ENCODE assay signal across 9 mouse cellular contexts in the genomic region with DNA sequence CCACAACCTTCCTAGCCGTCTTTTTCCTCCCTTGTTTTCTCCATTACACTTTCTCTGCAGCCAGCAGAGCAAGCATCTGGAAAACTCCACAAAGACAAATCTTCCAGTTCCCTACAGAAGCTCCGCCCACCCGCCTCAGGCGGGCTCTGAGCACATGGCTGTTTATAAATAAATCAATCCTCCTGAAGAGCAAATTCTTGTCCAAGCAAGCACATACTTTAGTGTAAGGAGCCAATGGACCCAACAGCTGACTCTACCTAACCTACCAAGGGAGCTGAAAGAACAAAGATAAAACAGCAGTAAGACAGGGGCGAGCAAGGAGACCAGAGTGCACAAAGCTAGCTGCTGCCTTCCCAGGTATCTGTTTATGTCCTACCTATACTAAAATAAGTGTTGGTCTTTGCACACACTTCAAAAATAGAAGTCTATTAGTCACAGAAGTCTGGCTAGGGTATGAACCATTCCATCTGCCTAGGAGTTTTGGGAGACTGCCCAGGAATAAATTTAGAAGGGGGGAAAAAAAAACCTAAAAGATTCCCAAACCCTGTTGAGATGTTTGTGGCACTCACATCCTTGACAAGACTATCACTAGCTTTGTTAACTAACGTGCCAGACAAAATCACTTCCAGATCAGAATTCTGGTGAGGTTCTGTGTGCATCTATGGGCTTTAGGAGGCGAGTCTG. TPM values are rescaled to one million over a fixed set of nuclear protein-coding genes. Genes with fewer than 3 reads are reported as not detected.
DNase-seq lines count a peak whose midpoint lies in the region; ATAC-seq and TF ChIP-seq lines count a peak whose summit lies in the region.
"Had no signal": no experiment of that assay in that cellular context is flagged by ENCODE, and none has a peak within 500 bp of the region (broad histone marks: within the 10 kb centered on the region; RNA-seq: fewer than 3 reads in every experiment).

No protein-coding gene starts in this region.

- H3K4me3 ChIP-seq in intestine, embryonic 14.5 days (ENCODE audit: low read depth, low read length), result no peak overlapping the region
- H3K4me3 ChIP-seq in intestine, postnatal 0 days (ENCODE audit: low read depth, low read length), result no peak overlapping the region
- H3K4me3 ChIP-seq: myocyte had no signal

- H3K36me3 ChIP-seq in intestine, embryonic 14.5 days (ENCODE audit: control insufficient read depth, insufficient read depth, low read length), result peaks cover 21% of the 10 kb centered on the region
- peaks cover 25% of the 10 kb centered on the region for H3K36me3 ChIP-seq in intestine, postnatal 0 days (ENCODE audit: control insufficient read depth, insufficient read depth)

- no peak overlapping the region for H3K9ac ChIP-seq in intestine, embryonic 14.5 days (ENCODE audit: low read length)
- H3K9ac ChIP-seq in intestine, postnatal 0 days (ENCODE audit: low read depth, low read length), result no peak overlapping the region

- 53% methylated on average over 7 of the region's 7 CpGs for WGBS in intestine, embryonic 14.5 days
- 64% methylated on average over 7 of the region's 7 CpGs for WGBS in intestine, postnatal 0 days

- H3K4me2 ChIP-seq in intestine, embryonic 14.5 days (ENCODE audit: low read length), result no peak overlapping the region
- no peak overlapping the region for H3K4me2 ChIP-seq in intestine, postnatal 0 days (replicated peaks; ENCODE audit: low read depth)

- peaks cover 21% of the 10 kb centered on the region for H3K4me1 ChIP-seq in intestine, embryonic 14.5 days (replicated peaks; ENCODE audit: control insufficient read depth, insufficient read depth, low read length)
- H3K4me1 ChIP-seq in intestine, postnatal 0 days (replicated peaks; ENCODE audit: control insufficient read depth, insufficient read depth, low read length), result peaks cover 11% of the 10 kb centered on the region; the same call in 1 of the 2 replicates

- ATAC-seq in intestine, embryonic 14.5 days (replicated peaks; ENCODE audit: low FRiP score, low TSS enrichment, low read depth), result 0 out of 2 replicates have a peak, but pooled peaks have one; percentile 34
- no peak for ATAC-seq in intestine, postnatal 0 days
- no peak for ATAC-seq in megakaryocyte-erythroid progenitor cell, adult 5-6 weeks (replicated peaks; ENCODE audit: low FRiP score, low TSS enrichment, poor library complexity, severe bottlenecking)

- H3K27ac ChIP-seq in intestine, embryonic 14.5 days (ENCODE audit: low read depth), result peak overlapping the region; percentile 43
- H3K27ac ChIP-seq in intestine, postnatal 0 days (ENCODE audit: low read depth, low read length), result no peak overlapping the region

- H3K27me3 ChIP-seq in intestine, embryonic 14.5 days (replicated peaks; ENCODE audit: control insufficient read depth, insufficient read depth, low read length), result no peaks in the 10 kb centered on the region
- no peaks in the 10 kb centered on the region for H3K27me3 ChIP-seq in intestine, postnatal 0 days (replicated peaks; ENCODE audit: control insufficient read depth, insufficient read depth, low read length)

- DNase-seq in intestine, embryonic 14.5 days (ENCODE audit: low spot score), result peak; percentile 57
- DNase-seq in gastrocnemius, postnatal 25 days, result peak; percentile 55
- peak; percentile 68 to 74 for DNase-seq in kidney, postnatal 25 days
- peak; percentile 31 for DNase-seq in mesoderm, embryonic 11.5 days (ENCODE audit: low read depth, low spot score)
- DNase-seq in ovary, postnatal 10 days (ENCODE audit: low spot score), result no peak
- no peak for DNase-seq in thymus, postnatal 10 days (ENCODE audit: low spot score in 2 of 2)

- no peak for TF ChIP-seq CTCF in intestine, postnatal 0 days (IDR thresholded peaks at IDR 0.05; ENCODE audit: low read depth)

- no peaks in the 10 kb centered on the region for H3K9me3 ChIP-seq in intestine, embryonic 14.5 days (ENCODE audit: control insufficient read depth, low read length)
- H3K9me3 ChIP-seq in intestine, postnatal 0 days (ENCODE audit: control insufficient read depth), result no peaks in the 10 kb centered on the region

RNA-seq across cellular contexts. Expression of gene Slc35d1, which starts 36.2 kb away (rescaled TPM):
- 9.4 and 9.7 TPM in 2 replicates for polyA plus RNA-seq in intestine, embryonic 14.5 days (2014; fragmentation: Nextera tagmentation; extraction: Ambion mirVana)
- 10.5 and 11.5 TPM in 2 replicates for polyA plus RNA-seq in intestine, postnatal 0 days (2015; fragmentation: Nextera tagmentation; extraction: Ambion mirVana)
- total RNA-seq in gastrocnemius, postnatal 25 days (2021), result 1 to 10 TPM; 5.2 to 5.4 TPM
- 18.5 and 21.5 TPM in 2 replicates for total RNA-seq in megakaryocyte-erythroid progenitor cell, adult 5-6 weeks (2014; fragmentation: Nextera tagmentation)
- 6.6 and 10.6 TPM in 2 replicates for total RNA-seq in megakaryocyte-erythroid progenitor cell, adult 5-6 weeks (2017)

Comparison
In these comparisons a context has a peak if more than half of its experiments do, and no peak if none do; other contexts are left out.
1. DNase-seq: peak in intestine, embryonic 14.5 days (single experiment), gastrocnemius, postnatal 25 days (single experiment), kidney, postnatal 25 days (2 of 2) and mesoderm, embryonic 11.5 days (single experiment); none in ovary, postnatal 10 days (single experiment) and thymus, postnatal 10 days (0 of 2).